Mouse (Mus musculus): ENCODE data around the gene Tasp1.

- TF ChIP-seq CTCF (IDR thresholded peaks at IDR 0.05; ENCODE audit: extremely low read depth, insufficient read depth, low read length) (no peak), POLR2A (IDR thresholded peaks at IDR 0.05; ENCODE audit: extremely low read depth, insufficient read depth, low read length) (no peak)
Measured at GRCm38 (mm10) chr2:140024937-140025336, 41.7 kb downstream of the Tasp1 start.
